Mouse (Mus musculus) intestine, embryonic 15.5 days (tissue): ENCODE measurements around the gene Exosc2. TPM values are rescaled to one million over a fixed set of nuclear protein-coding genes. Genes with fewer than 3 reads are reported as not detected.
A peak's percentile ranks its signal among the peaks of the same experiment; 100 is the strongest.

Experiments
- ATAC-seq: fragments of 200-750 bp; cut with Nextera tagmentation; 2 replicates; pipeline ENCODE4 v1.8.0; 2017; ENCODE audit warnings: moderate TSS enrichment, moderate library complexity
- H3K27ac ChIP-seq: fragments of 300-500 bp; sonication (generic); 2 replicates; pipeline ENCODE4 v1.5.1; 2015; ENCODE audit warnings: mild to moderate bottlenecking, inconsistent platforms
- H3K27me3 ChIP-seq: fragments of 300-500 bp; sonication (generic); replicated peaks from 2 replicates; pipeline ENCODE4 v1.6.1; 2015; ENCODE audit warnings: inconsistent platforms
- H3K36me3 ChIP-seq: fragments of 300-500 bp; sonication (generic); 2 replicates; pipeline ENCODE4 v1.6.1; 2015; ENCODE audit warnings: inconsistent platforms
- H3K4me1 ChIP-seq: fragments of 300-500 bp; sonication (generic); replicated peaks from 2 replicates; pipeline ENCODE4 v1.6.1; 2015; ENCODE audit warnings: inconsistent platforms
- H3K4me2 ChIP-seq: fragments of 300-500 bp; sonication (generic); replicated peaks from 2 replicates; pipeline ENCODE4 v1.6.1; 2015; ENCODE audit warnings: mild to moderate bottlenecking, inconsistent platforms
- H3K4me3 ChIP-seq: fragments of 300-500 bp; sonication (generic); replicated peaks from 2 replicates; pipeline ENCODE4 v1.5.1; 2015; ENCODE audit warnings: inconsistent platforms
- H3K9ac ChIP-seq: fragments of 300-500 bp; sonication (generic); 2 replicates; pipeline ENCODE4 v1.6.1; 2015; ENCODE audit warnings: inconsistent platforms
- H3K9me3 ChIP-seq: fragments of 300-500 bp; sonication (generic); 2 replicates; pipeline ENCODE4 v1.6.1; 2016; ENCODE audit warnings: inconsistent platforms
- WGBS: fragments of 180-500 bp; shearing (Covaris S2); methylation state at CpG from one replicate; pipeline ENCODE4 v1.1.7; 2015; 5-methylcytosine and 5-hydroxymethylcytosine counted together
- polyA plus RNA-seq: library from polyadenylated mRNA; unstranded; fragments of >200 nt; fragmentation: Nextera tagmentation; extraction: Ambion mirVana; gene quantifications from 2 replicates; pipeline ENCODE4 v1.2.1, GENCODE M21; 2015

Exosc2 gene
- polyA plus RNA-seq, 1 experiment from 2014 or later: 63.1 TPM

DNA sequence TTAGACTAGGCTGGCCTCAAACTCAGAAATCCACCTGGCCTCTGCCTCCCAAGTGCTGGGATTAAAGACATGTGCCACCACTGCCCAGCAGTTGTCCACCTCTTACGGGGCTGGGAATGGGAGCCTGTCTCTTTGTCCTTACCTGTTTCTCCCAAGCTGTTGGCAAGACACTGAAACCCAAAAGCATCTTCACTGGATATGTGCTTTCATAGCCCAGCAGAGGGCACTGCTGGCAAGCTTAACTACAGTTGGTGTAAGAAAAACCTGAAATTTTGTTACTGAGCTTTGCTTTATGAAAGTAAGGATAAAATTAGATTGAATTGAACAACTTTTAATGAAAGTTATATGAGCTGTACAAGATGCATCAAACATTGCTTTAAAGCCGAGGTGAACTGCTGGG, 13.2 kb downstream of the Exosc2 start:
- no peak for ATAC-seq
- WGBS: 19% methylated on average over 2 of the region's 2 CpGs

DNA sequence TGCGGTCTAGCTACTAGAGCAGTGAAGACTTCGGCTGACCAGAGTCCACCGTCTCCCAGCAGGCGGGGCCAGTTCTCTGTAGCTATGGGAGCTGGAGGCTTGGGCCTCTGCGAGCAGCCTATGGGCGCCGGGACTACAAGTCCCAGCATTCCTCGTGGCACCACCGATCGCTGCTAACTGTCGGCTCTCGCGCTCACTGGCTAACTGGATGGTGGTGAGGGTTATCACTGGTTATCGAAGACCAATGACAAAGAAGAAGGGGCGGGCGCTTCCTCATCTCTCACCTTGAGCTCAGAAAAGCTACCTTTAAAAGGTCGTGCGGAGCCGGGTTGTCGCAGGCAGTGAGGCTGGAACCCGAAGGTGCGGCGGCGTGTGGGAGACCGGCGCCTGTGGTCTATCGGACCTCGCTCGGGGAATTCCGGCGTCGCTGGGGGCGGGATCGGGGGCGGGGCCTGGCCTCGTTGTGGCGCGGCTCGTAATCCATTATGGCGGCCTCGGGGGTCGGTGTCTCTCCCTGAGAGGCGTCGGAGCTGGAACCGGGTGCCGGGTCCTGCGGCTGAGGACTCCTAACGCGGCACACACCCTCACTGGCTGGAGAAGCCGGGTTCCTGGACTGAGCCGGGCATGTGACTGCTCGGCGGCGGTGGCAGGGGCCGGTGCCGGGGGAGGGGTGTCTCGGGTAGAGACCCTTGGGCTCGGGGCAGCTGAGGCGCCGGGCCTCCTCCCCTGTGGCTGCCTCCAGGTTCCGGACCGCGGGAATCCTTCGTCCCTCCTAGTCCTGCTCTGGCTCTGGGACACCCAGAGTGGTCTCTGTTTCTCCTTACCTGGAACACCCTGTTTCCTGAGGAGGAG, 17.8 kb downstream of the Exosc2 start, which contains the start of gene Abl1:
Abl1 (plus strand) TSS at position 303 of the 852 bp plus-strand sequence.
- no peaks in the 10 kb centered on the region for H3K36me3 ChIP-seq
- peak; percentile 99 for ATAC-seq
- H3K9me3 ChIP-seq: no peaks in the 10 kb centered on the region
- peak within 1 kb of the TSS; percentile 76 for H3K4me2 ChIP-seq
- H3K27ac ChIP-seq: peak within 1 kb of the TSS; percentile 96
- peak within 1 kb of the TSS; percentile 99 for H3K4me3 ChIP-seq
- peaks cover 5% of the 10 kb centered on the region for H3K4me1 ChIP-seq
- peak within 1 kb of the TSS; percentile 96 for H3K9ac ChIP-seq
- no peaks in the 10 kb centered on the region for H3K27me3 ChIP-seq
- under 1% methylated on average over 64 of the region's 64 CpGs for WGBS

More for the DNA sequence above, 13.2 kb downstream of the Exosc2 start:
- H3K27ac ChIP-seq: no peak overlapping the region
- H3K4me1 ChIP-seq: no peaks in the 10 kb centered on the region
- no peak overlapping the region for H3K4me3 ChIP-seq
- H3K9ac ChIP-seq: no peak overlapping the region
- no peaks in the 10 kb centered on the region for H3K9me3 ChIP-seq
- H3K4me2 ChIP-seq: no peak overlapping the region
- no peaks in the 10 kb centered on the region for H3K27me3 ChIP-seq
- H3K36me3 ChIP-seq: peaks cover 11% of the 10 kb centered on the region

DNA sequence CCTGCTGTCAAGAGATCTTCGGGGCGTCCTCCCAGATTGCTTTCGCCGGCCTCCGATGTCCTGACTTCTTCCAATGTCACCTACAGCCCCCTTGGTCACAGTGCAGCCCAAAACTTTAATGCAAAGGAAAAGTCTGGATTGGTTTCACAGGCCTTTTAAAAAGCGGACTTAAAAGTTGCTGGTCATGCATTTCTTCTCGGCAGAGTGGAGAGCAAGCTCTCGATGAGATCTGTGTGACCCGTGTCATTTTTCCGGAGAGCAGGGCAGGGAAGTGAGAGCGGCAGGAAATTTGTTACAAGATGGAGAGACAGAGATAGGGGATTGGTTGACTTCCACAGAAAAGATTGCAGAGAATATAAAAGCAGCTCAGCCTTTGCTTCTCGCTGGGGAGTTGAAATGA, 18.5 kb downstream of the Exosc2 start:
- under 1% methylated on average over 12 of the region's 12 CpGs for WGBS
- Histone ChIP-seq H3K9me3 (no peaks in the 10 kb centered on the region), H3K4me3 (peak overlapping the region; percentile 99), H3K4me1 (peaks cover 5% of the 10 kb centered on the region), H3K36me3 (no peaks in the 10 kb centered on the region), H3K27me3 (no peaks in the 10 kb centered on the region), H3K4me2 (peak overlapping the region; percentile 76), H3K27ac (peak overlapping the region; percentile 96), H3K9ac (peak overlapping the region; percentile 96)
- no peak for ATAC-seq

DNA sequence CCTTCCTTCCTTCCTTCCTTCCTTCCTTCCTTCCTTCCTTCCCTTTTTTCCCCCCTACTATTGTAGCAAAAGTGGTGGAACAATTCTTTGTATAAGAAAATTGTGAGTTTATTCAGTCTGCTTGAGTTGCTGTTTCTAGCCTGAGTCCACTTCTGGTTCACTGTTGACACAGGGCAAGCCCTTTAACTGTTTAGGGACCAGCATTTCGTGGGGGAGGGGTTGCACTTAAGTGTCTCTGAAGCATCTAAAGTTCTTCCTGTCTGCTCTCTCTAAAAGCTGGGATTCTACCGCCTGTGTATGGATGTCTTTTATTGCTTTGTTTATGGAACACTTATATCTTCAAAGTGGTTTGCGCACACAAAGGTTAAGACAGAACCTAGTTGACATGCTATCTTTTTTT, 19.5 kb downstream of the Exosc2 start:
- ATAC-seq: no peak
- Histone ChIP-seq H3K9ac (0 out of 2 replicates have a peak overlapping the region, but pooled peaks have one; percentile 96), H3K4me1 (peaks cover 5% of the 10 kb centered on the region), H3K4me2 (peak overlapping the region; percentile 76), H3K27ac (no peak overlapping the region), H3K27me3 (no peaks in the 10 kb centered on the region), H3K36me3 (no peaks in the 10 kb centered on the region), H3K9me3 (no peaks in the 10 kb centered on the region), H3K4me3 (peak overlapping the region; percentile 99)
- WGBS: 25% methylated on average over 3 of the region's 3 CpGs

DNA sequence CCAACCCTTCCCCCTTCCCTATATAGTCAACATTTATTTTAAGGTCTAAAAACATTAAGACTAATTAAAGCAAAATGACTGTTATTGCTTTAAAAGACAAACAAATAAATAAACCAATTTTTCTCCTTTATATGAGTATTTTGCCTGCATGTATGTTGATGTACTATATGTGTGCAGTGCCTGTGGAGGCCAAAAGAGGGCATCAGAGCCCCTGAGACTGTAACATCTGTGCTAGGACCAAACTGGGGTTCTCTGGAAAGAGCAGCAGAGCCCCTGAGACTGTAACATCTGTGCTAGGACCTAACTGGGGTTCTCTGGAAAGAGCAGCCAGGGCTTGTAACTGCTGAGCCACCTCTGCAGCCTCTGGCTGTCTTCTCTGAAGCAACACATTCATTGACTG, 27.7 kb downstream of the Exosc2 start:
- Histone ChIP-seq H3K36me3 (peaks cover 14% of the 10 kb centered on the region), H3K9ac (no peak overlapping the region), H3K4me3 (no peak overlapping the region), H3K27me3 (no peaks in the 10 kb centered on the region), H3K27ac (no peak overlapping the region), H3K9me3 (no peaks in the 10 kb centered on the region), H3K4me2 (no peak overlapping the region), H3K4me1 (peaks cover 8% of the 10 kb centered on the region; the same call in 1 of the 2 replicates)
- ATAC-seq: no peak

DNA sequence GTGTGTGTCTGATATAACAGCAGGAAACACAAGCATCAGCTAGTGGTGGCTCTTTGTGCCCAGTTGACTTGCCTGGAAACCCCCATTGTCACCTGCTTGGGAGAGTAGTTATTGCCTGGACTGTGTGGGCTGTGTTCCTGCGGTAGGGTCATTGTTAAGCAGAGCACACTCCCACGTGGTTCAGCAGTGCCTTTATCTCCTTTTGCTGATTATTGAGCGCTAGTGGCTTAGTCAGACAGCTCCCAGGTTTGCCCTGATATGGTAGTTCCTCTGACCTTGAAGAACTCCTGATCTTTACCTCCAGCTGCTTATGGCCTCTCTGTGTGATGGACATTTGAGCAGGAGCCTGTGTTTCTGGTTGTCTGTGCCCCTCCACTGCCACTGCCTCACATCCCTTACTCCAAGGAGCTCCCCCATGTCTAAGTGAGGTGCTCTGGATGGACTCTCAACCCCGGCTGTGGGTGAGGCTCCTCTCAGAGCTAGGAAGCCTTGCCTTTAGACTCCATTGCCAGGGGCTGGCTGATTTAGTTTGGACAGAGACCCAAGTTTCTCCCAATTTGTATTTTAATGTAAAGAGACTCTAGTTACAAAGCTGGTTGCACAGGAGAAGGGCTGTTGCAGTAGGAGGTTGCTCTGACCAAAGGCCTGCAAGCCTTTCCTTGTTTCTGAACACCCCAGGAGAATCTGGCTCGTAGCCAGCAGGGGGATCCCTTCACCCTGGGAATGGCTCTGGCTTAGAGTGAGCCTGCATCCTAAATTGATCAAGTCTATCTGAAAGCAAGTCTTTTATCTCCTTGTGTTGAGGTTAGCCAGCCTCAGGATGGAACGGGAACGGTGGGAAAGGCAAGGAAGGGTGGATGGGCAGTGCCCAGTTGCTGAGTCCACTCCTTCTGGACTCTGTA, 30.3 kb downstream of the Exosc2 start:
- peak; percentile 91 for ATAC-seq
- H3K9me3 ChIP-seq: no peaks in the 10 kb centered on the region
- 43% methylated on average over 7 of the region's 7 CpGs for WGBS
- H3K27me3 ChIP-seq: no peaks in the 10 kb centered on the region
- H3K4me3 ChIP-seq: no peak overlapping the region
- no peak overlapping the region for H3K9ac ChIP-seq
- H3K4me2 ChIP-seq: peak overlapping the region; percentile 37
- H3K4me1 ChIP-seq: peaks cover 8% of the 10 kb centered on the region; the same call in 1 of the 2 replicates
- H3K27ac ChIP-seq: peak overlapping the region; percentile 70
- peaks cover 9% of the 10 kb centered on the region for H3K36me3 ChIP-seq

DNA sequence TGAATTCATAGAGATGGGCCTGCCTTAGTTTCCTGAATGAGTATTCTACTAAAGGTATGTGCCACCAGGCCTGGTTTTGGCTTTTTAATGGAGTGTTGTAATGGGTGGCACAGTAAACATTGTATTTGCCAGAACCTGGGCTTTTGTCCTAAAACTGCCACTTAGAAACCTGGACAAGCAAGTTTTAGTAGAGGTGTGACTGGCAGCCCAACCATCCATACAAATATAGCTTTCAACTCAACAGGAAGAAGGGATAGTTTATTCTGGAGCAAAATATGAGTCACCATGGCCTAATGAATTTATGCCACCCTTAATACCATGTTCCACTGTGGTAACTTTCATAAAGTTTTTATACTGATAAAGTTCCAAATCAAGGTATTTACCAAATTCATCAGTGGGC, 32.7 kb downstream of the Exosc2 start:
- Histone ChIP-seq H3K4me3 (no peak overlapping the region), H3K27me3 (no peaks in the 10 kb centered on the region), H3K9ac (no peak overlapping the region), H3K27ac (no peak overlapping the region), H3K36me3 (peaks cover 4% of the 10 kb centered on the region; the same call in 1 of the 2 replicates), H3K4me2 (no peak overlapping the region), H3K9me3 (no peaks in the 10 kb centered on the region), H3K4me1 (peaks cover 8% of the 10 kb centered on the region; the same call in 1 of the 2 replicates)
- no peak for ATAC-seq

DNA sequence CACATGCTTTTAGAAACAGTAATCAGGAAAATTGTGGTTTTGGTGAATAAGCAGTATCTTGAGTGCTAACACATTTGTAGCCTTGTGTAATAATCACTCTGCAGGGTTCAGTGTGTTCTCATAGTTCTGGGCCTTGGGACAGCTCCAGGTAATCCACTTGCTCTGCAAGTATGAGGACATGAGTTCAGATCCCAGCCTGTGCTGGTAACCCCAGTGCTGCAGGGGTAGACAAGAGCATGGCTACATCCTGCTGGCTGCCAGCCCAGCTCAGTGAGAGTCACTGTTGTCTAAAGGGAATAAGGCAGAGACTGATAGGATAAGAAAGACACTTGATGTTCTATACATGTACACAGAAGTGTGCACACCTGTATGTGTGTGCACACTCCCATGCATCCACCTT, 35.4 kb downstream of the Exosc2 start:
- Histone ChIP-seq H3K9ac (no peak overlapping the region), H3K4me2 (no peak overlapping the region), H3K4me3 (no peak overlapping the region), H3K36me3 (no peaks in the 10 kb centered on the region), H3K4me1 (0 out of 2 replicates have a peak, but pooled peaks cover 3% of the 10 kb centered on the region), H3K27me3 (no peaks in the 10 kb centered on the region), H3K9me3 (no peaks in the 10 kb centered on the region), H3K27ac (no peak overlapping the region)
- ATAC-seq: no peak

DNA sequence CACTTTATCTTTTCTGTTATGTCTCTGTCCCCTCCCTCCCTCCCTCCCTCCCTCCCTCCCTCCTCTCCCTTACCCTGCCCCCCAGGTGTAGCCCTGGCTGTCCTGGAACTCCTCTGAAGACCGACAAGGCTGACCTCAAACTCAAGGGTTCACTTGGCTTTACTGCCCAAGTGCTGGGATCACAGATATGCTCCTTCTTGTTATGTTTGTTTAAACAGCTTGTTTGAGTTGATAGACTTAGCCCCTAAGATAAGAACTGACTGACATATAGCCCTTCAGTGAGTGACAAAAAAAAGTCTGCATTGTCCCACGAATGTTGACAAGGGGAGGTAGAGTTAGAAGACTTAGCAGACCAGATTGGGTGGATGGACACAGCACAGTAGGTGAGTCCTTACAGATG, 36.0 kb downstream of the Exosc2 start:
- Histone ChIP-seq H3K4me3 (no peak overlapping the region), H3K36me3 (no peaks in the 10 kb centered on the region), H3K27me3 (no peaks in the 10 kb centered on the region), H3K27ac (no peak overlapping the region), H3K4me2 (no peak overlapping the region), H3K9ac (no peak overlapping the region), H3K4me1 (no peaks in the 10 kb centered on the region), H3K9me3 (no peaks in the 10 kb centered on the region)
- WGBS: 22% methylated on average over 2 of the region's 2 CpGs
- ATAC-seq: peak; percentile 78

DNA sequence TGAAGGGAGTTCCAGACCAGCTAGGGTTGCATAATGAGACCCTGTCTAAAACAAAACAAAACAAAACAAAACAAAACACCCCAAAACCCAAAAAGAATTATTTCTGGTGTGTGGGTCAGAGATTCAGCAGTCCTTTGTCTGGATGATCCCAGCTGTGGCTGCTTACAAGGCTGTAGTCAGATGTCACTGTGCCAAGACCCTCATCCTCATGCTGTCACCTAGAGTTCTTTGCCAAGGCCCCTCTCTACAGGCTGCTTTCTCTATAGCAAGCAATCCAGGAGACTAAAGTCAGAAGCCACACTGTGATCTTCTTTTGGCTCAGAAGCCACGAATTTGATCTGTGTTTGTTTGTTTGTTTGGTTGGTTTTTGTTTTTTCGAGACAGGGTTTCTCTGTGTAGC, 42.2 kb downstream of the Exosc2 start:
- Histone ChIP-seq H3K27me3 (no peaks in the 10 kb centered on the region), H3K36me3 (no peaks in the 10 kb centered on the region), H3K27ac (no peak overlapping the region), H3K4me3 (no peak overlapping the region), H3K4me2 (no peak overlapping the region), H3K9me3 (no peaks in the 10 kb centered on the region), H3K9ac (no peak overlapping the region), H3K4me1 (no peaks in the 10 kb centered on the region)
- ATAC-seq: no peak
- 85% methylated on average over 2 of the region's 2 CpGs for whole genome bisulfite sequencing

DNA sequence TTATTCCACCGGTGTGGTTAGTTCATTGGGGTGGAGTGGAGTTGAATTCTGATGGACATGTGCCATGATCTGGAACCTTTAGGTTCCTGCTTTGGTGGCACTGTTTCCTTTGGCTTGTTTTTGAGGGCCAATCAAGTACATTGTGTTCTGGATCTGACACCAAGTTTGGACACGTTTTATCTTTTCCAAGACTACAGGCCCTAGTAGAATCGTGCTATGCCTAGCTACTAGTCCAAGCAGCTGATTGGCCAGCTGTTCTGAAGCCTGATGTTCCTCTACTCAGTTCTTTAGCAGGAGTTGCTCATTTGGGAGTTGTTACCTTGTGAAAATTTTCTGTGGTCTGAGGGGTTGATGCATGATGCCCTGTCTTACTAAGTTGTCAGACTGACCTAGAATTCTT, 43.3 kb downstream of the Exosc2 start:
- no peak for ATAC-seq
- no peak overlapping the region for H3K9ac ChIP-seq
- no peak overlapping the region for H3K4me2 ChIP-seq
- H3K27me3 ChIP-seq: no peaks in the 10 kb centered on the region
- no peak overlapping the region for H3K27ac ChIP-seq
- no peaks in the 10 kb centered on the region for H3K9me3 ChIP-seq
- no peak overlapping the region for H3K4me3 ChIP-seq
- 81% methylated on average over 3 of the region's 3 CpGs for WGBS
- H3K36me3 ChIP-seq: no peaks in the 10 kb centered on the region
- no peaks in the 10 kb centered on the region for H3K4me1 ChIP-seq

DNA sequence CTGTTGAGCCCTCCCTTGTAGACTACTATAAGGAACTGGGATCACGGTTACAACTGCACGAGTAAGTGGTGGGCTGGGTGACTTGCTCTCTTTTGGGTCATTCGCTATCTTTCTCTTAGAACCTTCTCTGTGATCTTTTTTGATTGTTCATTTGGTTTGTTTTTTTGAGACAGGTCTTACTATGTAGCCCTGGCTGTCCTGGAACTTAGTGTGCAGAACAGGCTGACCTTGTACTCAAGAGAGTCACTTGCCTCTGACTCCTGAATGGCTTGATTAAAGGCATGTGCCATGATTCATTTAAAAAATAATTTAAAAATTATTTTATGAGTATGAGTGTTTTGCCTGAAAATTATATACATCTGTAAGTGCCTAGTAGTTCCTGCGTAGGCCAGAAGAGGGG, 44.3 kb downstream of the Exosc2 start:
- H3K36me3 ChIP-seq: no peaks in the 10 kb centered on the region
- no peaks in the 10 kb centered on the region for H3K27me3 ChIP-seq
- 92% methylated on average over 4 of the region's 4 CpGs for WGBS
- H3K27ac ChIP-seq: no peak overlapping the region
- H3K4me1 ChIP-seq: 0 out of 2 replicates have a peak, but pooled peaks cover 1% of the 10 kb centered on the region
- H3K9me3 ChIP-seq: no peaks in the 10 kb centered on the region
- H3K9ac ChIP-seq: no peak overlapping the region
- no peak for ATAC-seq
- no peak overlapping the region for H3K4me2 ChIP-seq
- H3K4me3 ChIP-seq: no peak overlapping the region
